Mouse (Mus musculus) stomach, postnatal 0 days (tissue): ENCODE measurements at regions not wholly inside any gene's neighbourhood (a gene's known extent, or its start where the extent isn't known, plus 50 kb on each side); places are given as distances from the start of the nearest gene placed in this dataset.

ENCODE experiments used
- CTCF ChIP-seq: IDR thresholded peaks from 2 replicates; pipeline ENCODE4 v1.5.1; 2016; ENCODE audit warnings: antibody characterized with exemption, low read depth, mild to moderate bottlenecking, moderate library complexity
- EP300 ChIP-seq: optimal IDR thresholded peaks from 2 replicates; pipeline ENCODE3; 2016; ENCODE audit warnings: antibody characterized with exemption

DNA sequence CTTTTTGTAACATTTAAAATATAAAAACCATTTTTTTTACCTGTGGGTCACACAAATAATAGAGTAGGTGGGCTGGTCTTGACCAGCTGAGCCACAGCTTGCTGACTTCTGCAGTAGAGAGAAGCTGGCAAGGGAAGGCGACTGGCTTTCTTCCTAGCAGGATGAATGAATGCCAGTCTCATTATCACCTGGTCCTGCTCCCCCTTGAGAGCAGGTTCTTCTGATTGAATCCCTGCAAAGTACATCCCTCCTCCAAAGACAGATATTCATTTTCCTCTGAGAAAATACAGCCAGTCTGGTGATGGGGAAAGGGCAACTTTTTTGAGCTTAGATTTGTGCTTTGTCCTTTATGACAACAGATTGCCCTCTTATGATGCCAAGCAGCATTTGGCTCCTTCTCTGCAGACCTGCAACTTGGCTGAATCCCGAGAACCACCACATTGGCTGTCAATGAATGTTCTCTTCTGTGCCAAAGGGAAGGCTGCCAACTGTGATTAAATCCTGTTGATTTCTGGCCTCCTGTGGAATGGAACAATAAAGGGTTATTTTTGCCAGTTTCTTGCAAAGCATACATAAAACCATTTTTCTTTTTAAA lies 344.2 kb upstream of the Arhgap42 start:
- TF ChIP-seq CTCF (no peak), EP300 (no peak)
